Mouse (Mus musculus) liver, postnatal 0 days (tissue): ENCODE results near the gene Ccnk. TPM values are rescaled to one million over a fixed set of nuclear protein-coding genes. Genes with fewer than 3 reads are reported as not detected.

ENCODE experiments used
- ATAC-seq: fragments of 200-750 bp; cut with Nextera tagmentation; 2 replicates; pipeline ENCODE4 v1.8.0; 2017; ENCODE audit warnings: mild to moderate bottlenecking, moderate library complexity
- DNase-seq: peaks from one replicate; pipeline ENCODE4 v3.0.0-alpha.2; 2016
- H3K27ac ChIP-seq: fragments of 300-500 bp; sonication (generic); 2 replicates; pipeline ENCODE4 v1.5.1; 2014; ENCODE audit warnings: antibody characterized with exemption, moderate library complexity, mild to moderate bottlenecking, low read depth
- H3K27me3 ChIP-seq: fragments of 300-500 bp; sonication (generic); 2 replicates; pipeline ENCODE4 v1.6.1; 2014; ENCODE audit warnings: low read length, control low read depth, mixed read lengths; ENCODE audit not compliant: insufficient read depth
- H3K36me3 ChIP-seq: fragments of 300-500 bp; sonication (generic); replicated peaks from 2 replicates; pipeline ENCODE4 v1.6.1; 2014; ENCODE audit warnings: mild to moderate bottlenecking, control low read depth, low read length, moderate library complexity, mixed read lengths; ENCODE audit not compliant: insufficient read depth
- H3K4me1 ChIP-seq: fragments of 300-500 bp; sonication (generic); 2 replicates; pipeline ENCODE4 v1.6.1; 2014; ENCODE audit warnings: antibody characterized with exemption, mild to moderate bottlenecking, control low read depth; ENCODE audit not compliant: insufficient read depth
- H3K4me2 ChIP-seq: fragments of 300-500 bp; sonication (generic); 2 replicates; pipeline ENCODE4 v1.6.1; 2014; ENCODE audit warnings: low read depth, mild to moderate bottlenecking, low read length, moderate library complexity, mixed read lengths
- H3K4me3 ChIP-seq: fragments of 300-500 bp; sonication (generic); 2 replicates; pipeline ENCODE4 v1.5.1; 2014; ENCODE audit warnings: low read depth, low read length
- H3K9ac ChIP-seq: fragments of 300-500 bp; sonication (generic); replicated peaks from 2 replicates; pipeline ENCODE4 v1.6.1; 2014; ENCODE audit warnings: mild to moderate bottlenecking, moderate library complexity
- H3K9me3 ChIP-seq: fragments of 300-500 bp; sonication (generic); 2 replicates; pipeline ENCODE4 v1.6.1; 2016; ENCODE audit warnings: mild to moderate bottlenecking, control low read depth, low read length, mixed read lengths
- CTCF ChIP-seq: sonication (generic); IDR thresholded peaks from 2 replicates; pipeline ENCODE4 v1.5.1; 2016; ENCODE audit warnings: antibody characterized with exemption, low read depth
- EP300 ChIP-seq: IDR thresholded peaks from 2 replicates; pipeline ENCODE4 v1.6.1; 2016; ENCODE audit warnings: antibody characterized with exemption, low read depth, mild to moderate bottlenecking
- WGBS: fragments of 180-500 bp; shearing (Covaris S2); extraction: QIAGEN DNeasy Blood & Tissue Kit; methylation state at CpG from one replicate; pipeline ENCODE4 v1.1.7; 2014; ENCODE audit not compliant: insufficient replicate concordance; 5-methylcytosine and 5-hydroxymethylcytosine counted together
- polyA plus RNA-seq: library from polyadenylated mRNA; unstranded; fragments of >200 nt; fragmentation: Nextera tagmentation; extraction: Ambion mirVana; gene quantifications from 2 replicates; pipeline ENCODE4 v1.2.1, GENCODE M21; 2015

The Ccnk gene
- polyA plus RNA-seq, 1 experiment from 2014 or later, result 1.7 TPM

DNA sequence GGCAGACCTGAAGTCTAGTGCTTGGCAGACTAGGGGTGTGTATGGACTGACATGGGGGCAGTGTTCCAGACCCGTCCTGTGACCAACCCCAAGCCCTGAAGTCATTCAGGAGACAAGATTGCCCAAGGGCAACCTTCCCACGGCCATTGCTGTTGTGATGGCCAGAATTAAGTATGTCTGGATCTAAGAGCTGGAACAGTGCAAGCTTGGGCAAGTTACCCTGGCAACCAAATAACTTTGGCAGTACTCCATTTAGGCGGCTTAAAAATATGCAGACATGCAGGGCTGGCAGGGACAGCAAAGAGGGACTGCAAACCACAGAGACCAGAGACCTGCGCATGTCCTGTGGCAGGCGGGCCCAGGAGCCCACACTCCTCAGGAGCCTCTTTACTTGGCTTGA, 60.1 kb downstream of the Ccnk start:
- no peak overlapping the region for H3K9ac ChIP-seq
- 0 out of 2 replicates have a peak, but pooled peaks have one; percentile 14 for ATAC-seq
- H3K4me3 ChIP-seq, result no peak overlapping the region
- no peak overlapping the region for H3K27ac ChIP-seq
- H3K4me2 ChIP-seq, result no peak overlapping the region
- WGBS, result 59% methylated on average over 5 of the region's 5 CpGs
- peaks cover 19% of the 10 kb centered on the region for H3K4me1 ChIP-seq
- no peaks in the 10 kb centered on the region for H3K36me3 ChIP-seq
- TF ChIP-seq EP300 (no peak), CTCF (no peak)
- no peak for DNase-seq
- H3K27me3 ChIP-seq, result no peaks in the 10 kb centered on the region
- H3K9me3 ChIP-seq, result no peaks in the 10 kb centered on the region

DNA sequence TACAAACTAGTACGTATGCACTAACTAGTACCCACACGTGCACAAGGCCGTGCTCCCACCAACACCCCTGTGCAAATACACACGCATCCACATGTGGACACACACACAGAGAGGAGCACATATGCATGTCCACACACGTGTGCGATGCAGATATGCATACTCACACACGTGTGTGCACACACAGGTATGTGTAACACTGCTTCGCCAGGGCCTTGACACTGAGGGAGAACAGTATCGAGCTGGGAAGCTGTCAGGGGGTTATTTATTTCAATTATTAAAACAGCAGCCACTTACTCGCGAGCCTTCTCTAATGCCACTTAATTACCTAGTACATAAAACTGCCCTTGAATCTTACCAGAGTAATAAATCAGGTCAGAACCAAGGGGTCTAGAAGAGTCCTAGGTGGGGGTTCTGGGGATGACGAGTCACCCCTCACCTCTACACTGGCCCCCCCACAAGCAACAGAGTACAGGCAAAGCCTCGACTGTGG, 61.1 kb downstream of the Ccnk start:
- no peak overlapping the region for H3K4me2 ChIP-seq
- no peaks in the 10 kb centered on the region for H3K9me3 ChIP-seq
- no peak for ATAC-seq
- no peak overlapping the region for H3K4me3 ChIP-seq
- H3K4me1 ChIP-seq, result peaks cover 24% of the 10 kb centered on the region
- H3K27me3 ChIP-seq, result no peaks in the 10 kb centered on the region
- no peaks in the 10 kb centered on the region for H3K36me3 ChIP-seq
- no peak overlapping the region for H3K27ac ChIP-seq
- WGBS, result 71% methylated on average over 13 of the region's 13 CpGs
- no peak overlapping the region for H3K9ac ChIP-seq
- DNase-seq, result no peak
- TF ChIP-seq CTCF (no peak), EP300 (no peak)

DNA sequence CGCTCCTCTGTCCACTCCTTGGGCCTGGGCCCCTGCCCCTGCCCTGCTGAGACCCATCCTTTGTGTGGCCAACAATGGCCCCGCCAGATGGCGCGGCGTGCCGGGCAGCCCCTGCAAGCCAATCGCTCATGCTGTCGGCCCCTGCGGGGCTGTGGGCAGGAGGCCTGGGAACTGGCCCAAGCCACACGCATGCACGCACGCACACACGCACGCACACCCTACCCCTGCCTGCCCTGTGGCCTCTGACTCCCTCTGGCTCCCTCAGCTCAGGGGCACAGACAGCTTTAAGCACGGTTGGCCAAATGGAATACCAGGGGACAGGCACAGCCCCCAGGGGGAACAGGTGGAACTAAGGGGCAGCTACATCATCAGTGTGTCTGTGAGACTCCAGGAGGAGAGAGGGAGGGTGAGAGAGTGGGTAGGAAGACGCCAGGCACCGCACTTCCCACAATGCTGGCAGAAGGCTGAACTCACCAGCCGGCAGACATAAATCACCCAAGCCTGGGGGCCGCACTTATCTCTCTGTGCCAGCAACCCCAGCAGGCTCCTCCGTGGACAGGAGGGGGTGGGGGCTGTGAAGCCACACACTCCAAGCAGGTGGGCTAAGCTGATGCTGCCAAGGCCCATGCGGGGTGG, 61.7 kb downstream of the Ccnk start:
- Histone ChIP-seq H3K9ac (no peak overlapping the region), H3K4me1 (peaks cover 28% of the 10 kb centered on the region), H3K4me3 (no peak overlapping the region), H3K27me3 (no peaks in the 10 kb centered on the region), H3K9me3 (no peaks in the 10 kb centered on the region), H3K36me3 (no peaks in the 10 kb centered on the region), H3K4me2 (no peak overlapping the region), H3K27ac (no peak overlapping the region)
- no peak for ATAC-seq
- WGBS, result 45% methylated on average over 21 of the region's 21 CpGs
- TF ChIP-seq CTCF (no peak), EP300 (no peak)
- no peak for DNase-seq

DNA sequence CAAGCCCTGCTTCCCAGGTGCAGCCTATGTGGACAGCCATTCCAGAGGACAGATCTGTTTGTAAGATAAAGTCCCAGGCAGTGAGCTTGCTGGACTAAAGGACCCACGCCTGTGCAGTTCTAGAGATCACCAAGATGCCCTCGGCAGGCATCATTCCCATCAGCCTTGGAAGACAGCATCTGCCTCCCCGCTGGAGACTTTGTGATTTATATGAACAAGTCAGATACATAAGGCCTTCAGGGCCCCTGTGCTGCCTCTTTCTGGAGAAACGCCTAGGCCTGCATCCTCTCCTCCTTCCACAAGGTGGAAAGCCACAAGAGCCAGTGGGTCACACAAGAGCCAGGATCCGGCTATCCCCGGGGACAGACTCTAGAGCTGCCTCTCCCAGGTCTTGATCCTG, 62.2 kb downstream of the Ccnk start:
- TF ChIP-seq EP300 (no peak), CTCF (no peak)
- DNase-seq, result no peak
- no peak overlapping the region for H3K4me3 ChIP-seq
- no peak for ATAC-seq
- H3K4me1 ChIP-seq, result peaks cover 30% of the 10 kb centered on the region
- H3K27ac ChIP-seq, result no peak overlapping the region
- no peaks in the 10 kb centered on the region for H3K27me3 ChIP-seq
- H3K4me2 ChIP-seq, result no peak overlapping the region
- no peak overlapping the region for H3K9ac ChIP-seq
- H3K36me3 ChIP-seq, result no peaks in the 10 kb centered on the region
- no peaks in the 10 kb centered on the region for H3K9me3 ChIP-seq
- WGBS, result 52% methylated on average over 6 of the region's 6 CpGs

DNA sequence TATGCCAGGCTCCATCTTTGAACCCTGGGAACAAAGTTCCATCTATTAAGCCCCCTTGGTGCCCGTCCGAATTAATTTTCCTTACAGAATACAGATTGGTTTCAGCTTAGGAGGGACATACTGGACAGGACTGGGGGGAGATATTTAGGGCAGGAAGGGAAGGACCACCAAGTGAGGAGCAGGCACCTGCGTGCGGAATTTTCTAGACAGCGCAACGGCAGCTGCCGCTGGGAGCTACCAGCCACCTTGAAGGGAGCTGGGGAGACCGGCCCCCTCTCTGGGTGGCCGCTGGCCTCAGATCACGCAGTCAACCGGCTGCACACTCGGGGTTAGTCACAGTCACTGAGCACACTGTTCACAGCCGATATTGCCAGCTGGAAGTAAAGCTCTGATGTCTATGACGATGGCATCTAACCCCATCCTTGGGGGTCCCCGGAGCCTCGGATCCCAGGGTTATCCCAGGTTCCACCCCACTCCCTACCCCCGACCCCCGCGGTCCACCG, 62.9 kb downstream of the Ccnk start:
- no peaks in the 10 kb centered on the region for H3K27me3 ChIP-seq
- DNase-seq (no peak), ATAC-seq (no peak)
- no peak for TF ChIP-seq EP300
- no peak for TF ChIP-seq CTCF
- 90% methylated on average over 20 of the region's 20 CpGs for WGBS
- no peak overlapping the region for H3K4me2 ChIP-seq
- H3K27ac ChIP-seq, result no peak overlapping the region
- H3K4me3 ChIP-seq, result no peak overlapping the region
- H3K36me3 ChIP-seq, result no peaks in the 10 kb centered on the region
- H3K4me1 ChIP-seq, result peaks cover 30% of the 10 kb centered on the region
- H3K9ac ChIP-seq, result no peak overlapping the region
- no peaks in the 10 kb centered on the region for H3K9me3 ChIP-seq

DNA sequence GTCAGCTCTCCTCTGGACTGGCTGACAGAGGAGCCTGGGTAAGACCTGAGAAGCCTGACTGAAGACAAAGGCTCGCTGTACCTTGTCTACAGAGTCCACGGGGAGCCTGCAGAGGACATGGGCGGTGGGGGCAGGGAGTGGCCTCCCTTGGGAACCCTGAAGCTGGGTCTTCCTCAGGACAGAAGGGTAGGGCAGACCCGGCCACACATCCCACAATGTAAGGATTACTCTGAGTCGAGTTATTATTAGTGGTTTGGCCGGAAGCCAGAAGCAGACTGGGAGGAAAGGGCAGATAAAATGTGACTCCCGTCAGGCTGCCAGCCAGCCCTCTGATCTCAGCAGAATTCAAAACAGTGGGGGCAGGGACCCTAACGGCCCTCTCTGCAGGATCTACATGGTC, 65.4 kb downstream of the Ccnk start:
- Histone ChIP-seq H3K27ac (peak overlapping the region; percentile 22; the same call in 1 of the 2 replicates), H3K9ac (0 out of 2 replicates have a peak overlapping the region, but pooled peaks have one; percentile 21), H3K9me3 (no peaks in the 10 kb centered on the region), H3K4me3 (no peak overlapping the region), H3K4me2 (peak overlapping the region; percentile 40), H3K27me3 (no peaks in the 10 kb centered on the region), H3K36me3 (no peaks in the 10 kb centered on the region), H3K4me1 (peaks cover 31% of the 10 kb centered on the region)
- ATAC-seq, result peak; percentile 37; the same call in 1 of the 2 replicates
- no peak for TF ChIP-seq EP300
- no peak for TF ChIP-seq CTCF
- DNase-seq, result peak; percentile 65
- under 1% methylated on average over 8 of the region's 8 CpGs for WGBS
